Mouse (Mus musculus): ENCODE results near the gene Brdt.
"Not testable (repeated sequence)": the region's sequence is repeated elsewhere in the genome, so short reads cannot be mapped to it uniquely, and the experiment has no call there.

Brdt gene

GRCm38 (mm10) chr5:107340404-107340803 lies 9.4 kb downstream of the Brdt start:
- DNase-seq (ENCODE audit: low read depth): no peak

- no peak for DNase-seq (ENCODE audit: low read depth)
These were observed 11.9 kb downstream of the Brdt start for GRCm38 (mm10) chr5:107342891-107343290.

- no peak for DNase-seq (ENCODE audit: low read depth)
These were observed 15.3 kb downstream of the Brdt start for GRCm38 (mm10) chr5:107346214-107346613.

- no peak for DNase-seq (ENCODE audit: low read depth)
These were observed 21.6 kb downstream of the Brdt start for GRCm38 (mm10) chr5:107352566-107352965.

GRCm38 (mm10) chr5:107353981-107354380 lies 23.0 kb downstream of the Brdt start:
- DNase-seq (ENCODE audit: low read depth): no peak

- DNase-seq (ENCODE audit: low read depth): peak; percentile 37
These were observed 24.8 kb downstream of the Brdt start for GRCm38 (mm10) chr5:107355801-107356200.

GRCm38 (mm10) chr5:107357723-107358122 lies 26.8 kb downstream of the Brdt start:
- DNase-seq (ENCODE audit: low read depth): no peak

GRCm38 (mm10) chr5:107359395-107360053 lies 28.6 kb downstream of the Brdt start:
- peak; percentile 73 for DNase-seq (ENCODE audit: low read depth)

GRCm38 (mm10) chr5:107360054-107360730 lies 29.2 kb downstream of the Brdt start:
- DNase-seq (ENCODE audit: low read depth): no peak

GRCm38 (mm10) chr5:107370040-107370439 lies 39.1 kb downstream of the Brdt start:
- no peak for DNase-seq (ENCODE audit: low read depth)

GRCm38 (mm10) chr5:107371335-107371734 lies 40.4 kb downstream of the Brdt start:
- no peak for DNase-seq (ENCODE audit: low read depth)

- DNase-seq (ENCODE audit: low read depth): no peak
These were observed 42.3 kb downstream of the Brdt start for GRCm38 (mm10) chr5:107373256-107373655.

- DNase-seq (ENCODE audit: low read depth): not testable (repeated sequence)
These were observed 55.5 kb downstream of the Brdt start for GRCm38 (mm10) chr5:107386448-107386847.

GRCm38 (mm10) chr5:107387788-107388187 lies 56.8 kb downstream of the Brdt start:
- DNase-seq (ENCODE audit: low read depth): no peak

GRCm38 (mm10) chr5:107389373-107389772 lies 58.4 kb downstream of the Brdt start:
- no peak for DNase-seq (ENCODE audit: low read depth)

GRCm38 (mm10) chr5:107394437-107394836 lies 63.5 kb downstream of the Brdt start:
- no peak for DNase-seq (ENCODE audit: low read depth)

- no peak for DNase-seq (ENCODE audit: low read depth)
These were observed 71.5 kb downstream of the Brdt start, which contains the start of gene Ephx4 for GRCm38 (mm10) chr5:107402436-107402835. Ephx4 (plus strand) TSS chr5:107402736.

- no peak for DNase-seq (ENCODE audit: low read depth)
These were observed 72.3 kb downstream of the Brdt start for GRCm38 (mm10) chr5:107403011-107403946.

- no peak for DNase-seq (ENCODE audit: low read depth)
These were observed 73.2 kb downstream of the Brdt start for GRCm38 (mm10) chr5:107403947-107404684.

GRCm38 (mm10) chr5:107405361-107405760 lies 74.4 kb downstream of the Brdt start:
- no peak for DNase-seq (ENCODE audit: low read depth)

GRCm38 (mm10) chr5:107410305-107410704 lies 79.3 kb downstream of the Brdt start:
- DNase-seq (ENCODE audit: low read depth): no peak

GRCm38 (mm10) chr5:107411326-107411725 lies 80.4 kb downstream of the Brdt start:
- DNase-seq (ENCODE audit: low read depth): peak; percentile 18
